Mouse (Mus musculus) lung, postnatal 25 days (tissue): ENCODE measurements around the gene Fam171a2.

Source experiments
- DNase-seq: peaks from one replicate; pipeline ENCODE4 v3.0.0; 2022; ENCODE audit warnings: low spot score

The Fam171a2 gene

DNA sequence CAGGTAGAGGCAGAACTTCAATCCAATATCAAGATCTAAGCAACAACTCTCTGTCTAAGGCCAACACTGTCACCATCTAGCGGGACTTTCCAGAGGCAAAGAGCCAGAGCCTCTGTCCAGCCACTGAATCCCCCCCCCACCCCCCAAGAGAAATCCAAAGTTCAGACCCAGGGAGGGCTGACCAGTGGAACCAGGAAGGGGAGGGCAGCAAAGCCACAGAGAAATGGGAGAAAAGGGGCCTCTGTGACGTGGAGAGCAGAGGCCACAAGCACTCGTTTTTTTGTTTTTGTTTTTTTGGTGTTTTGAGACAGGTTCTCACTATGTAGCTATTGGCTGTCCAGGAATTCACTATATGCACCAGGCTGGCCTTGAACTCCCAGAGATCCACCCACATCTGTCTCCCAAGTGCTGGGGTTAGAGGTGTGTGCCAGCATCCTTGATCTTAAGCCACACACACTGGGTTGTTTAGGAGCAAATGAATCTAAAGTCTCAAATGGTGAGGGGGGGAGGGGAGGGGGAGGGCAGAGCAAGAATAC, 37.6 kb downstream of the Fam171a2 start:
- no peak for DNase-seq

DNA sequence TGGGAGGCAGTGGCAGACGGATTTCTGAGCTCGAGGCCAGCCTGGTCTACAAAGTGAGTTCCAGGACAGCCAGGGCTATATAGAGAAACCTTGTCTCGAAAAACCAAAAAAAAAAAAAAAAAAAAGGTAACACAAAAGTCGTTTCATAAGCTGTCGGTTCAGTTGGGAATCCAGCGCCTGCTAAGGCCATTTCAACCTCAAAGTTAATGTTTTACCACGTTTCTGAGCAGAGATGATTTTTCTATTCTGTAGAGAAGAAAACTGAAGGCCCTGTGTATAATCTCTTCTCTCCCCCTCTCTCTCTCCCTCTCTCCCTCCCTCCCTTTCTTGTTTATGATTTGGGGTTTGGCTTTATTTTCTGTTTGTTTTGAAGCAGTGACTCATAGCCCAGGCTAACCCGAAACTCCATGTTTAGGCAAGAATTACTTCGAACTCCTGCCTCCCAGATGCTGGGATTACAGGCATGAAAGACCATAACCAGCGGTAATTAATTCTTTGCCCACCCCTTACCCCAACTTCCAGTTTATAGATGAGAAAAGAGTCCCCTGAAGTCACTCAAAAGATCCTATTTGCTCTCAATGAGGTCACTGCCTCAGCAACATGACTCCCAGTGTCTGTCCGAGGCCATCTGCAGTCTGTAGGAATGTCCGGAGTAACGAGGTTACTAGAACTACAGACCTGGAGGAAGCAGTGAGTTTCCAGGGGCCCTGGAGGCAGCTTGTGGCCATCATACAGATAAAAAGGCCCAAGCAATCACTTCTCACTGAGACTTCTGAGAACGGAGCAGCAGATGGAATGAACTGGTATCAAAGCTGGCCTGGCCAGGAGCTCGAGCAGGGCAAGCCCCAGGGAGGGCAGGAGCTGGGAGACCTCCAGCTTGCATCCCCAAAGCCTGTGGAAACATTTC, 38.3 kb downstream of the Fam171a2 start:
- no peak for DNase-seq

DNA sequence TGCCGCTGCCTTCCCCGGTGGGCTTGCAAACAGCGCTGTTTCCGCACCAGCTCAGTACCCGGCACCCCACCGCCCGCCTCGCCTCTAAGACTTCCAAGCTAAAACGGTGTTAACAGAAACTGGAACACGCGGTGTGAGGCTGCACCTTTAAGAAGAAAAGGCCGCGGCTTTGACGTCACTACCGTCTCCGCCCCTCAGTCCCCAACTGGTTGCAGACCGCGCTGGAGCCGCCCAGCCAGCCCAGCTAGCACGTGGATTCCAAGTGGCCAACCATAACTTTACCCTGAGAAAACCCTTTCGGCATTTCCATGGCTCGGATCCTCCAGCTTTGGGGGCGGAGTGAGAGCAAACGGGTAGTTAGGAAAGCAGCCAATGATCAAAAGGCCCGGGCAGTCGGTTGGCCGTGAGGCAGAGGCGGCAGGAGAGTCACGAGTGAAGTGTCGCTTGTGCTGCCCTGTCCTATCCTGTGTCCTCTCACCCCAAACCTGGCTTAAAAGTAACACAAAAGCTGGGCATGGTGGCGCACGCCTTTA, 39.1 kb downstream of the Fam171a2 start:
- peak; percentile 99 for DNase-seq

DNA sequence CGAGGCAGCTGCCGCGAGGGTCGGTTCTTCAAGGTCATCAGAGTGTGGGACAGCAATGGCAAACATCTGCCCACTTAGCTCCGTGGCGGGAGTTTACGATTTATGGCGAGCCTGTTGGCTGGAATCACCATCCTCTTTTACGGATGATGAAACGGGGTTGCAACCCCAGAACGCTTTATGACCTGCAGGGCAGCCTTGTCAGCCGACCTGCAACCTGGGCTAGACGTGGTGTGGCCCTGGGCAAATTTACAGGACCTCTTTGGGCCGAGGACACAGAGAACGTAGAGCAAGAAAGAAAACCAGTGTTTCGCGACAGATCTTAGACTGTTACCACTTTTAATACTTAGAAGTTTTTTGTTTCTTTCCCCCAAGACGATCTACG, 39.7 kb downstream of the Fam171a2 start, which contains the start of gene Slc25a39:
Gene Slc25a39 (minus strand): TSS at position 113 of the 382 bp plus-strand sequence.
- DNase-seq: no peak

DNA sequence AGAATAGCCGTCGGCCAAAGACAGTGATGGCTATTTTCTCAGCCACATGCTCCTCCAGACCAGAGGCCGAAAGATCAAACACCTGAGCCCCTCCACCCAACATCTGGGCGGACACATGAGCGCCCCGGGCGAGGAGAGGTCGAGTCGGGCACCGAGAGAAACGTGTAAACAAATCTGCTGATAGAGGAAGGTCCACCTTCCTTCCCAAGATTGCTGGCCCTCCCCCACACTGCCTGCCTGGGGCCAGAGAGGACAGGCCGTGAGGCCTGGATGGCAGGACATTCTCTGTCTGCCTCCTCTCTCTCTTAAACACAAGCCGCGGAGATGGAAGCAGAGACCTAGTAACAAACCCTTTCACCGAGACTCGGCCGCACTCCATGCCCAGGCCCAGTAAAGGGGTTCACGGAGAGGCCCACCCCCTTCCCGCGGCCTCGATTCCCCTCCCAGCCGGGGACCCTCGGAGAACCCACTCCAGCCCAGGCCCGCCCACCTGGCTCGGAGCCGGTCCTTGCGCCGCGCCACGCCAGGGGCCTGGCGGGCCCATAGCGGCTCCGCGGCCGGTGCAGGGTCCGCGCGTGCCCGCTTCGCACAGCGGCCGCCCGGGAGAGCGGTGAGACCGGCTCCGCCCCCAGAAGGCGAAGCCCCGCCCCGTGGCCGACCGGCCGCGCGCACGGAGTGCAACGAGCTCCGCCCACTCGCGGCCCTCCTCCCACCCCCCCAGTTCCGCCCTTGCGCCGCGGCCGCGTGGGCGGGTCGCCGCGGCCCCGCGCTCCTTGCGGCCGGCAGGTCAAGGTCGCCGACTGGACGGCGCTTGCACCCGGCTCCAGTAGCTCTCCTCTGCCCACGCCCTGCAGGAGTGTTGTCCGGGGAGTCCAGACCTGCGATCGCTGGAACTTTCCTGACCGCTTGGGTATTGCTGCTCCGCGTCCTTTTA, 40.3 kb downstream of the Fam171a2 start:
- DNase-seq: peak; percentile 91

DNA sequence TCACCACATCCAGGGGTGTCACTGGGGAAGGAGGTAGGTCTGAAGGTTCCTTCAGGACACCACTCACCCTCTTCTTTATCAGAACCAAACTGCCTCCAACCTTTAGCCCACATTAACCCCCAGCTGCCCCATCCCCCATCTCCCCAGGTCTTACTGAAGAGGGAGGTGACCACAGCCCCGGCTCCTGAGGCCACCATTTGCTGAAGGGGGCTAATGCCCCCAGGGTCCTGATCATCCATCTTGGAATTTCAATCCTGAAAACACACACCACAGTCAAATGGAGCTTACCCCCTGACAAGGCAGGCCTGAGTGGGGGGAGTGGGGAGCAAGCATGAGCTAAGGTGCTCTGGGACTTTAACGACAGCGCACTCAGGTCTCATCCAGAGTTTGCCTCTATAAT, 41.1 kb downstream of the Fam171a2 start:
- DNase-seq: no peak

DNA sequence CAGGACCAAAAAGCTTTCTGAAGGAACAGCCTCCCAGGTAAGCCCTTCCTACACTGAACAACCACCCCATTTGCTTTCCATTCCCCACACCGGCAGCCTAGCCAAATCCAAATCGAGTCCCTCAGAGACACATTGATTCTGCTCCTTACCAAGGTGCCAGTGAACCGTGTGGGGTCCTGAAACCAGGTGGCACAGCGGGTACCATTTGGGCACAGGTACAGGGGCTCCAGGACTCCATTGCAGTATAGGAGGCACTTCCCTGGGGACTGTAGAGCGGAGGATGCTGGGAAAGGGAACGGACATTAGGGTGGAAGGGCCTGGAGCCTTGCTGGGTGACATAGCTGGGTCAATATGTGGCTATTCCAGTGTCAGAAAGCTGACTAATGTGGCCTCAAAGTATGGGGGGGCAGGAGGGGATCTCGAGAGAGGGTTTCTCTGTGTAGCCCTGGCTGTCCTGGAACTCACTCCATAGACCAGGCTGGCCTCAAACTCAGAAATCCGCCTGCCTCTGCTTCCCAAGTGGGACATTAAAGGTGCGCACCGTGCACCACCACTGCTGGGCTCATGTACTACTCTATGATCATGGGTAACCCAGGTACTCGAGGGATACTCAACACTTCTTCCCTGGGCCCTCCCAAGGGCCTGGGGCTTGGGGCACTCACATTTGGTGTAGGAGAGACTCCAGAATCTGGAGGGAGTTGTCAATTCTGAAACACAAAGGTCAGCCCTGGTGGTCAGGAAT, 41.8 kb downstream of the Fam171a2 start:
- no peak for DNase-seq

DNA sequence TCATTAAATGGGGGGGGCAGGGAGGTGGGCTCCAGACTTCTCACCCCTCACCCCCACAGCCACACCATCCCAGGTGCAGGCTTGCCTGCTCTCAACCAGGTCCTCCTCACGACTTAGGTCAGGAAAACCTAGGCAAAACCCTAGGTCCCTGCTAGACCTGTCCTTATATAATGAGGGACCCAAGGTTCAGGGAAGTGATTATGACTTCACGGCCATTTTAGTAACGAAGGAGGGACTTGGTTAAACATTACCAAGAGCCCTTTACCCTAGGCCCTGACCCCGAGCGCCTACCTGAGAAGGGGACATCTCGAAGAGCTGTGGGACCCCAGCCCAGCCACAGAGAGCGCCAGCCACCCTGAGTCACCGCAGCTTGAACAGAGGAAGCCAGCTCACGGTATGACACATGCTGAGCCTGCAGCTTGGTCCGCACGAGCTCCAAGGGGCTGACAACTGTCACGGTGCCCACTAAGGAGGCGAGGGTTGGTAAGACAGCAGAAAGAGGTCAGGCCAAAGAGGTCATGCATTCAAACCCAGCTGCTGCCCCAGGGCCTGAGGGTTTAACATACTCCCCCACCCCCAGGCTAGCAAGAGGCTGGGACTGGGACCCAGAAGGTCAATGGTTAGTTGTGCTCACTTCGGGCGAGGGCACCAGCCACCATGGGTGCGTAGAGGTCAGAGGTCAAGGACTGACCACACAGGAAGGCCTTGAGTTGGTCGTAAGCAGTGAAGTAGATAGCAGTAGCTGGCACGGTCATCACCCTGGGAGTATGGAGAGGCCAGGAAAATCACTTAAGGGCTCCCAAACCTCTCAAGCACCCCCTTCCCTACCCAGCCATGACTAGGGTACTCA, 43.1 kb downstream of the Fam171a2 start:
- DNase-seq: peak; percentile 11

DNA sequence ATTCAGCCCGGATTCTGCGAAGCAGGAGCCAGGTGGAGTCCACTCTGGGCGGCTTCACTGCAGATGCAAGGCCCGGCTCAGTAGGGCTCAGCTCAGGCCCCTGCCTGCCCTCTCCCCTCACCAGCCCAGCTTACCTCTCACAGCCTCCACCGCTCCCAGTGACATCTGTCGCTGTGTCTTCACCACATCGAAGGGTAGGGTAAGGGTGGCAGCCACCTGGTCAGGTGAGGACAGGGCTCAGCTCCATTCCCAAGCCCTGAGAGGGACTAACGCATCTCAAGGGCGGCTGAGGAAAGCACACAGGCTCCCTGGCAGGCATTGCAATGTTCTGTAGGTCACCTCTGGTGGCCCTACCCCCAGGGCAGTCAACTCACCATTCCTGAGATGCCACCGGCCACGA, 43.8 kb downstream of the Fam171a2 start:
- DNase-seq: no peak

DNA sequence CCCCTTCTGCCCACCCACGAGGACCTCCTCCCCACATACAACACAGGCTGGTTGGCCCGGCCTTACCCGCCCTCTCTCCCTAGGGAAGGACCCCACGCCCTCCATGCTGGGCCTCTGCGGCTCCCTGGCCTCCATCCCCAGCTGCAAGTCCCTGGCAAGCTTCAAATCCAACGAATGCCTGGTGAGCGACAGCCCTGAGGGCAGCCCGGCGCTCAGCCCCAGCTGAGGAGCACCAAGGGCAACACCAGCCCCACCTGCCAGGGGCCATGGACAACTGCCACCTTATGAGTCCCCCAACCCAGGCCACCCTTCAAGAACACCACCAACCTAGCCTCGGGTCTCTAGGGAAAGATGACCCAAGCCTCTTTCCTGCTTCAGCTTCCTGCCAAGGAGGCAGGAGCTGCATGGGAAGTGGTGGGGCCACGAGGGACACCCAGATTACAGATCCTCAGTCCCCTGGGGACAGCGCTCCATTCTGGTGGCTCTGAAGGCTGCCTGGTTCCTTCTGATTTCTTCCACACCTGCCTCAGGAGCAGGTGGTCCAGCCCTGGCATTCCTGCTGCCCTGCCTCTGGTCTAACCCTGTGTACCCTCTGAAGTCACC, 45.5 kb downstream of the Fam171a2 start:
- DNase-seq: no peak

DNA sequence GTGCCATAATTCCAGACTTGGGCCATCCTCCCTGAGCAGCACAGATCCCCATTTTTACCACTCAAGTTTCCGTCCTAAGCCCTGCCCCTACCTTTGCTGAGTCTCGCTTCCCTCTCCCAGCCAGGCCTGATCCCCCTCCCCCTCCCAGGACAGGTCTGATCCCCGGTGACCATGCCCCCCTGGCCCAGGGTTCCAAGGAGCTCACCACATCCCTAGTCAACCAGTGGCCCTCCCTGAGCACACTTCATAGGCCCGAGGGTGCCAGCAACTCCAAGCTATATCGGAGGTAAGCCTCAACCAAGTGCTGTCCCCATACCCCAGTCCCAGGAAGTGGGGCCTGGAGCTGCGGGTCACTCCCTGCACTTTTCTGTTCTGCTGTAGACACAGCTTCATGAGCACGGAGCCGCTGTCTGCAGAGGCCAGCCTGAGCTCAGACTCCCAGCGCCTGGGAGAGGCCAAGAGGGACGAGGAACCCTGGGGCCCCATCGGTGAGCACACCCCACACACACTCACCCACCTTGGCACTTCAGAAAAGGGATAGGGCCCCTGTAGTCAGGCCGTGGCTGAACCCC, 46.9 kb downstream of the Fam171a2 start:
- DNase-seq: no peak

DNA sequence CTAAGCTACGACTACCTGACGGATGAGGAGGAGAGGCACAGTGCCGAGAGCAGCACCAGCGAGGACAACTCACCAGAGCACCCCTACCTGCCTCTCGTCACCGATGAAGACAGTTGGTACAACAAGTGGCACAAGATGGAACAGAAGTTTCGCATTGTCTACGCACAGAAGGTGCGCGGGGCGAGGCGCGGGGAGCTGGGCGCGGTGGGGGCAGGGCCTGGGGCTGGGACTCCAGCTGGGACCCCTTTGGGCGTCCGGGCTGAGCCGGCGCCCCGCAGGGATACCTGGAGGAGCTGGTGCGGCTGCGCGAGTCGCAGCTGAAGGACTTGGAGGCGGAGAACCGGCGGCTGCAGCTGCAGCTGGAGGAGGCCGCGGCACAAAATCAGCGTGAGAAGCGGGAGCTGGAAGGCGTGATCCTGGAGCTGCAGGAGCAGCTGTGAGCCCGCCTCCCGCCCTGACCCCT, 47.8 kb downstream of the Fam171a2 start:
- no peak for DNase-seq

DNA sequence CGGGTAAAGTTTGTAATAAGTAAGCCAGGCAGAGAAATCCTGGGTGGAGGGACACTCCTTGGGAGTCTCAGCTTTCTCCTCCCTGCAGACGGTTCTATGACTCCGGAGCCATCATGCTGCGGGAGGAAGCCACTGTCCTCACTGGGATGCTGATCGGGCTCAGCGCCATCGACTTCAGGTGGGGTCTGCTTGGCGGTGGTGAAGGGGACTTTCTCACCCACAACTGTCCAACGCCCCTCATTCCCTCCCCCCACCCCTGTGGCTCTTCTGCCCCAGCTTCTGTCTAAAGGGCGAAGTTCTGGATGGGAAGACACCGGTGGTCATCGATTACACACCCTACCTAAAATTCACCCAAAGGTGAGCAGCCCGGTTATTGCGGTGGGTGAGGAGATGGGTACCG, 48.4 kb downstream of the Fam171a2 start:
- no peak for DNase-seq

DNA sequence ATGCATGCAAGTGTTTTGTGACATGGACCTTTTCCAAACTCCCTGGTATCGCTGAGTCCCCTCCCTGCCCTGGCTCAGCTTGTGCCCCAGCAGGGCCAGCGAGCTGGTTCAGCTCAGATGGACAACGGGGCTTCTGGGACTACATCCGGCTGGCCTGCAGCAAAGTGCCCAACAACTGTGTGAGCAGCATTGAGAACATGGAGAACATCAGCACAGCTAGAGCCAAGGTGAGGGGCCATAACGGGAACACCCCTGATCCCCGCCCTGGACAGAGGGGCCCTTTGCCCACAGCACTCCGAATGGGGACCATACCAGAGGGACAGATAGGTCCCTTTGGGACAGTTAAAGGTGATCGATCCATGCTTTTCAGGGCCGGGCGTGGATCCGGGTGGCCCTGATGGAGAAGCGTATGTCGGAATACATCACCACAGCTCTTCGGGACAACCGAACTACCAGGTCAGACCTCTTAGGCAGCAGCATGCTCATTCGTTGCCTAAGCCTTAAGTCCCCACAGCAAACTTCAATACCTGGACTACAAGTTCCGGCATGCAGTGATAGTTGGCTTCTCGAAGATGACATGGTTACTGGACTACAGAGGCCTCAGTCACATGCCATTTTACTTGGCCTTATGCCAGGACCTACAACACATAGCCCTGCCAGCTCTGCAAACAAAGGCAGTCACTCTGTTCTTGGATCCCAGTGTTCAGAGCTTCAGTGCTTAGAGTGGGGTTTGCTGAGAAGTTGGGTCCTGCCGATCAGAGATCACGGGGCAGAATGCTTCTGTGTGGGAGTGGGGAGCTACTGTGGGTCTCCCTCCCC, 49.3 kb downstream of the Fam171a2 start:
- DNase-seq: no peak

DNA sequence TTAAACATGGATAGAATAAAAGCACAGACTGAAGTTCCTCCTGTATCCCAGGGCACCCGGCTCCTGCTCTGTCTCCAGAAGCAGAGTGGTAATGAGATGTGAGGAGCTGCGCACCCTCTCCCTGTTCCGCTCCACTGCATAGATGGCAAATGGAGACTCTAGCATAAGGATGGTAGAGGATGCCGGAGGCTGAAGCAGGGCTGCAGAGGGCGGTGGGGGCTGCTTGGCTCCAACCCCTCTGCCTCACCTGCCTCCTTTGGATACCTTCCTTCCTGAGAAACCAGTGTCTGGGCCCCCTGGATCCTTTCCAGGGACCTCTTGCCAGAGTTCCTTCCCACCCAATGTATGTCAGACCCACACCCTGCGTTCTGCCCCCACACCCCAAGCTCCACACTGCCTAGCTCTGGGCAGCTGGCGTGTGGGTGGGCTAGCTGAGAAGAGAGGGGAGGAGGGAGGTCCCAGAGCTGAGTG, 50.8 kb downstream of the Fam171a2 start:
- DNase-seq: no peak

DNA sequence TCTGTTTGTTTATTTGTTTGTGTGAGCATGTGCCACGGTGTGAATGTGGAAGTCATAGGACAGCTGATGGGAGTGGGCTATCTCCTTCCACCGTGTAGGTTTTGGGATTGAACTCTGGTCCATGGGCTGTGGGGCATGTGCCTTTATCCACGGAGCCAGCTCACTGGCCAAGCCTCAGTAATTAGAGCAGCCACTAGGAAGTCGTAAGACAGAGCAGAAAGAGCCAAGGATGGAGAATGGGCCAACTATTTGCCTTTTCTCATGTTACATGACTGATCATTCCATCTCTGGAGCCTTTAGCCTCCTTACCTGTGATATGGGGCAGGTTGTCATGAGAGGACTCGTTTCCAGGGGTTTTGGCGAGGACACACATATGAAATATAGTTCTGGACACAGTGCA, 51.2 kb downstream of the Fam171a2 start:
- no peak for DNase-seq

DNA sequence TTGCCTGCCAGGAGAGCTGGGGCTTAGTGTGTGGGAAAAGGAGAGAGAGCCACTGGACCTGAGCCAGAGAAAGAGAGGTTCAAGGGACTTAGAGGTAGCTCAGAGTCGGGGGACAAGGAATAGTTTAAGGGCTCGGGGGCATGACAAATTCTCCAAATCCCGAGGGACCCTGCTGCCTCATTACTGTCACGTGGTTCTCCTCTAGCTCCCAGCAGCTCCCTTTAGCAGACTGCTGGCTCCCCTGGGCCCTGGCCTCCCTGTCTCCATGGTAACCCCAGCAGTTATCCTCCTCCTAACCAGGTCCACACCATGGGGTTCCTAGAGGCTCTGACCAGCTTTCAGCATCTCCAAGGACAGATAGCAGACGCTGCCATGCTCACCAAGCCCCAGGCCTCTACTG, 52.2 kb downstream of the Fam171a2 start:
- DNase-seq: no peak

DNA sequence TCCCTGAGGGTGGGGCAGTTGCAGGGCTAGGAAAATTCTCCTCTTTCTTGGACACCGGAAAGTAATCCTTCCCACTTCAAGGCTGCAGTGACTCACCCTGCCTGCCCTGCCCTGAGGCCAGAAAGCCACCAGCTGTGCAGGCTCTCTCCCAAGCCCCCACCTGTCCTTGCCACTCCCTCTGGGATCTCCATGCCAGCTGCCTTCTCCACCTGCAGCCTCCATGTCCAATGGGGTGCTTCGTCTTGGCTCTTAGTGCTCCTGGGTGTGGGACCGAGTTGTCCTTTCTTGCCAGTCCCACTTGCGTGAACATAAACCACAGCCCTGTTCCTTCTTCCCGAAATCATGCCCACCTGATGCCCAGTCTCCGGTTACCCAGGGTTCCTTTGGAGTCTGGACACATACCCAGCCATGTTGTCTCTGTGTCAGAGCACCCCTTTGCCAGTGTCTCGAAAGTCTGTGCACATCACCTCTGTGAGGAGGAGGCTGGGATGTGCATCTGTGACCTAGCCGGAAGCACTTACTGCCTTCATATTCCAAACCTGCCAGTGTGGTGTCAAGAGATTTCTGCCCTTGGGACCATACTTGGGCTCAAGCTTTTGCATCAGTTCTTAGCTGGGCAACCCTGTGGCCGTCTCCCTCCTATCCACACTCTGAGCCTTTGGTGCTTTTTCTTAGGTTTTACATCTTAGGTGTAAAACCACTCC, 52.9 kb downstream of the Fam171a2 start:
- DNase-seq: no peak
